Mouse (Mus musculus): ENCODE measurements around the gene Ermp1.
A peak's percentile ranks its signal among the peaks of the same experiment; 100 is the strongest.

- TF ChIP-seq GATA1 (IDR thresholded peaks at IDR 0.05; ENCODE audit: low read depth, low read length) (no peak), CTCF (IDR thresholded peaks at IDR 0.05 in 2 of 3, conservative IDR thresholded peaks at IDR 0.05 in 1 of 3; ENCODE audit: control insufficient read depth in 1 of 3, insufficient read depth in 1 of 3, low read depth in 2 of 3, low read length in 3 of 3, poor library complexity in 1 of 3, severe bottlenecking in 1 of 3) (peak in 2 of 3 experiments; percentile 98 to 99), ZC3H11A (IDR thresholded peaks at IDR 0.05; ENCODE audit: low read depth, low read length) (peak; percentile 97), MAFK (IDR thresholded peaks at IDR 0.05; ENCODE audit: borderline replicate concordance, low read depth, low read length) (no peak), ETS1 (IDR thresholded peaks at IDR 0.05; ENCODE audit: low read depth, low read length) (no peak), EP300 (IDR thresholded peaks at IDR 0.05; ENCODE audit: low read depth in 1 of 2, low read length in 2 of 2) (no peak), USF1 (IDR thresholded peaks at IDR 0.05; ENCODE audit: low read depth, low read length) (no peak), CHD1 (IDR thresholded peaks at IDR 0.05; ENCODE audit: low read depth, low read length) (no peak), BHLHE40 (IDR thresholded peaks at IDR 0.05; ENCODE audit: borderline replicate concordance, low read depth, low read length) (no peak), POLR2AphosphoS2 (IDR thresholded peaks at IDR 0.05; ENCODE audit: low read length) (no peak), TAL1 (IDR thresholded peaks at IDR 0.05; ENCODE audit: low read length) (no peak), MAX (IDR thresholded peaks at IDR 0.05; ENCODE audit: low read length) (no peak), POLR2A (IDR thresholded peaks at IDR 0.05; ENCODE audit: control insufficient read depth in 1 of 2, insufficient read depth in 1 of 2, low read depth in 1 of 2, low read length in 2 of 2, poor library complexity in 1 of 2) (no peak)
These were observed 35.8 kb upstream of the Ermp1 start for GRCm38 (mm10) chr19:29683844-29684540.

All from MEL (cell line).